ENCODE assay signal across 15 mouse cellular contexts in the genomic region with DNA sequence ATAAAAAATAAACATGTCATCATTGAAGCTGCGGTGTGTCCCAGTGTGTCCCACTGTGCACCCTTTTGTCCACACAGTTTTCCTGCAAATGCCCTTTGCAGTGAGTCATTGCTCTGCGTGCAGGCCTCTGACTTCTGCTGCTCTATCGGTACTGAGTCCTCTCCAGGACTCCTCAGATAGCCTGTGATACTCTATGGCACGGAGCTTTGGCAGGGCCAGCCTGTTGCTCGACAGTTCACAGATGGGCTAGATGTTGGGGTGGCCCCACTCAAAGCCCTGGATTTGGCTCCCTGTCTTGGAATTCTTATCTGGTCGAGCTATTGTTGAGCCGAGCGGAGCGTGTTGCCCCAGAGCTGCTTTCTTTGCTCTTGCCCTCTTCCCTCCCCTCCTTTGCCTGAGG.
DNase-seq lines count a peak whose midpoint lies in the region; ATAC-seq and TF ChIP-seq lines count a peak whose summit lies in the region.
"Had no signal": no experiment of that assay in that cellular context is flagged by ENCODE, and none has a peak within 500 bp of the region (broad histone marks: within the 10 kb centered on the region; RNA-seq: fewer than 3 reads in every experiment).

No protein-coding gene starts in this region.

- no peak overlapping the region for H3K4me2 ChIP-seq in lung, embryonic 14.5 days
- H3K4me2 ChIP-seq in lung, postnatal 0 days (replicated peaks; ENCODE audit: low read depth, low read length) = no peak overlapping the region
- no peak overlapping the region for H3K4me2 ChIP-seq in heart, postnatal 0 days (ENCODE audit: low read depth, low read length)
- H3K4me2 ChIP-seq: embryonic facial prominence, embryonic 15.5 days; limb, embryonic 15.5 days; midbrain, embryonic 11.5 days had no signal

- H3K4me3 ChIP-seq in lung, embryonic 14.5 days (ENCODE audit: low read depth, low read length) = no peak overlapping the region
- no peak overlapping the region for H3K4me3 ChIP-seq in lung, postnatal 0 days (ENCODE audit: low read depth, low read length)
- H3K4me3 ChIP-seq in heart, postnatal 0 days (ENCODE audit: low read depth, low read length) = no peak overlapping the region
- H3K4me3 ChIP-seq: embryonic facial prominence, embryonic 15.5 days; limb, embryonic 15.5 days had no signal

- no peaks in the 10 kb centered on the region for H3K27me3 ChIP-seq in lung, embryonic 14.5 days (ENCODE audit: insufficient read depth, low read length)
- no peaks in the 10 kb centered on the region for H3K27me3 ChIP-seq in lung, postnatal 0 days (replicated peaks; ENCODE audit: insufficient read depth, low read length)
- no peaks in the 10 kb centered on the region for H3K27me3 ChIP-seq in heart, postnatal 0 days (ENCODE audit: control insufficient read depth, insufficient read depth, low read length)
- H3K27me3 ChIP-seq: embryonic facial prominence, embryonic 15.5 days; limb, embryonic 15.5 days had no signal

- no peak for TF ChIP-seq EP300 in lung, postnatal 0 days (IDR thresholded peaks at IDR 0.05)
- TF ChIP-seq EP300 in heart, postnatal 0 days (IDR thresholded peaks at IDR 0.05; ENCODE audit: low read depth) = no peak

- ATAC-seq in lung, embryonic 14.5 days (ENCODE audit: insufficient read depth) = no peak
- no peak for ATAC-seq in lung, postnatal 0 days
- peak; percentile 78 for ATAC-seq in heart, postnatal 0 days (ENCODE audit: insufficient read depth, low read depth)
- ATAC-seq: hindbrain, embryonic 16.5 days had no signal

- no peaks in the 10 kb centered on the region; the same call in 1 of the 2 replicates for H3K4me1 ChIP-seq in lung, embryonic 14.5 days (ENCODE audit: insufficient read depth)
- H3K4me1 ChIP-seq in lung, postnatal 0 days (ENCODE audit: insufficient read depth, low read depth, low read length) = no peaks in the 10 kb centered on the region
- peaks cover 33% of the 10 kb centered on the region for H3K4me1 ChIP-seq in heart, postnatal 0 days (ENCODE audit: control insufficient read depth, insufficient read depth)
- H3K4me1 ChIP-seq: embryonic facial prominence, embryonic 15.5 days had no signal

- no peak overlapping the region for H3K27ac ChIP-seq in lung, embryonic 14.5 days (ENCODE audit: low read depth)
- H3K27ac ChIP-seq in lung, postnatal 0 days (ENCODE audit: low read length) = no peak overlapping the region
- peak overlapping the region; percentile 44 for H3K27ac ChIP-seq in heart, postnatal 0 days (ENCODE audit: low read depth)
- H3K27ac ChIP-seq: embryonic facial prominence, embryonic 15.5 days; limb, embryonic 15.5 days had no signal

- TF ChIP-seq CTCF in lung, embryonic 14.5 days (IDR thresholded peaks at IDR 0.05; ENCODE audit: low read depth) = no peak
- no peak for TF ChIP-seq CTCF in lung, postnatal 0 days (IDR thresholded peaks at IDR 0.05)
- TF ChIP-seq CTCF in heart, postnatal 0 days (IDR thresholded peaks at IDR 0.05; ENCODE audit: low read depth) = no peak

- no peak overlapping the region for H3K9ac ChIP-seq in lung, embryonic 14.5 days
- no peak overlapping the region for H3K9ac ChIP-seq in lung, postnatal 0 days (replicated peaks; ENCODE audit: low read depth)
- H3K9ac ChIP-seq in heart, postnatal 0 days (replicated peaks; ENCODE audit: low read depth, low read length) = no peak overlapping the region
- H3K9ac ChIP-seq: embryonic facial prominence, embryonic 15.5 days; limb, embryonic 15.5 days had no signal

- H3K36me3 ChIP-seq in lung, embryonic 14.5 days (ENCODE audit: insufficient read depth) = no peaks in the 10 kb centered on the region
- no peaks in the 10 kb centered on the region for H3K36me3 ChIP-seq in lung, postnatal 0 days (ENCODE audit: insufficient read depth, low read length)
- H3K36me3 ChIP-seq in heart, postnatal 0 days (replicated peaks; ENCODE audit: control insufficient read depth, insufficient read depth, low read length) = no peaks in the 10 kb centered on the region
- H3K36me3 ChIP-seq: embryonic facial prominence, embryonic 15.5 days had no signal

- 54% methylated on average over 9 of the region's 9 CpGs for WGBS in lung, embryonic 14.5 days
- WGBS in lung, postnatal 0 days = 60% methylated on average over 9 of the region's 9 CpGs
- WGBS in heart, postnatal 0 days = 30% methylated on average over 9 of the region's 9 CpGs

- no peaks in the 10 kb centered on the region for H3K9me3 ChIP-seq in lung, embryonic 14.5 days (ENCODE audit: low read depth, low read length)
- no peaks in the 10 kb centered on the region for H3K9me3 ChIP-seq in lung, postnatal 0 days (ENCODE audit: low read length)
- H3K9me3 ChIP-seq in heart, postnatal 0 days (replicated peaks; ENCODE audit: control insufficient read depth, low read length) = no peaks in the 10 kb centered on the region
- H3K9me3 ChIP-seq: embryonic facial prominence, embryonic 15.5 days; limb, embryonic 15.5 days had no signal

- DNase-seq in lung, embryonic 14.5 days = peak; percentile 28
- DNase-seq in lung, postnatal 0 days (ENCODE audit: low spot score) = no peak
- DNase-seq in cerebellum, adult 9-10 months = peak; percentile 54
- DNase-seq in heart, adult 18-20 months = peak; percentile 40 to 45
- peak; percentile 65 for DNase-seq in heart, postnatal 0 days (ENCODE audit: low spot score)
- no peak for DNase-seq in urinary bladder, postnatal 14 days (ENCODE audit: low spot score)
- DNase-seq in c-Kit-positive CD71-positive TER-119-positive erythroid progenitor cells, embryonic 14.5 days (ENCODE audit: low spot score) = no peak
- DNase-seq: kidney, adult 8-10 months; lung, adult 2 months; right cerebral cortex, postnatal 25 days; thymus, postnatal 25 days had no signal

Comparison
In these comparisons a context has a peak if more than half of its experiments do, and no peak if none do; other contexts are left out.
1. DNase-seq: peak in lung, embryonic 14.5 days (single experiment), cerebellum, adult 9-10 months (single experiment), heart, adult 18-20 months (2 of 2) and heart, postnatal 0 days (single experiment); none in lung, postnatal 0 days (single experiment), urinary bladder, postnatal 14 days (single experiment) and c-Kit-positive CD71-positive TER-119-positive erythroid progenitor cells, embryonic 14.5 days (single experiment).